Mouse (Mus musculus) intestine, embryonic 14.5 days (tissue): ENCODE measurements around the gene Etv4. TPM values are rescaled to one million over a fixed set of nuclear protein-coding genes. Genes with fewer than 3 reads are reported as not detected.

Experiments used
- ATAC-seq: fragments of 200-750 bp; cut with Nextera tagmentation; replicated peaks from 2 replicates; pipeline ENCODE4 v1.8.0; 2017; ENCODE audit warnings: low read depth, moderate number of reproducible peaks, moderate TSS enrichment, moderate library complexity; ENCODE audit not compliant: low FRiP score, low TSS enrichment
- DNase-seq: peaks from one replicate; pipeline ENCODE4 v3.0.0-alpha.2; 2018; ENCODE audit warnings: low spot score
- H3K27ac ChIP-seq: fragments of 300-500 bp; sonication (generic); 2 replicates; pipeline ENCODE4 v1.5.1; 2014; ENCODE audit warnings: low read depth, mild to moderate bottlenecking, control low read depth
- H3K27me3 ChIP-seq: fragments of 300-500 bp; sonication (generic); replicated peaks from 2 replicates; pipeline ENCODE4 v1.6.1; 2014; ENCODE audit warnings: low read length, control low read depth; ENCODE audit not compliant: control insufficient read depth, insufficient read depth
- H3K36me3 ChIP-seq: fragments of 300-500 bp; sonication (generic); 2 replicates; pipeline ENCODE4 v1.6.1; 2014; ENCODE audit warnings: low read length, control low read depth; ENCODE audit not compliant: control insufficient read depth, insufficient read depth
- H3K4me1 ChIP-seq: fragments of 300-500 bp; sonication (generic); replicated peaks from 2 replicates; pipeline ENCODE4 v1.6.1; 2014; ENCODE audit warnings: low read length, control low read depth, mixed read lengths; ENCODE audit not compliant: control insufficient read depth, insufficient read depth
- H3K4me2 ChIP-seq: fragments of 300-500 bp; sonication (generic); 2 replicates; pipeline ENCODE4 v1.6.1; 2014; ENCODE audit warnings: low read length
- H3K4me3 ChIP-seq: fragments of 300-500 bp; sonication (generic); 2 replicates; pipeline ENCODE4 v1.5.1; 2014; ENCODE audit warnings: low read depth, low read length, control low read depth, mixed read lengths
- H3K9ac ChIP-seq: fragments of 300-500 bp; sonication (generic); 2 replicates; pipeline ENCODE4 v1.6.1; 2014; ENCODE audit warnings: mild to moderate bottlenecking, low read length
- H3K9me3 ChIP-seq: fragments of 300-500 bp; sonication (generic); 2 replicates; pipeline ENCODE4 v1.6.1; 2016; ENCODE audit warnings: low read length, control low read depth; ENCODE audit not compliant: control insufficient read depth
- WGBS: fragments of 180-500 bp; shearing (Covaris S2); extraction: QIAGEN DNeasy Blood & Tissue Kit; methylation state at CpG from one replicate; pipeline ENCODE4 v1.1.7; 2014; 5-methylcytosine and 5-hydroxymethylcytosine counted together
- polyA plus RNA-seq: library from polyadenylated mRNA; unstranded; fragments of >200 nt; fragmentation: Nextera tagmentation; extraction: Ambion mirVana; gene quantifications from 2 replicates; pipeline ENCODE4 v1.2.1, GENCODE M21; 2014

The Etv4 gene
- polyA plus RNA-seq, 1 experiment from 2014 or later, result 5.5 TPM

DNA sequence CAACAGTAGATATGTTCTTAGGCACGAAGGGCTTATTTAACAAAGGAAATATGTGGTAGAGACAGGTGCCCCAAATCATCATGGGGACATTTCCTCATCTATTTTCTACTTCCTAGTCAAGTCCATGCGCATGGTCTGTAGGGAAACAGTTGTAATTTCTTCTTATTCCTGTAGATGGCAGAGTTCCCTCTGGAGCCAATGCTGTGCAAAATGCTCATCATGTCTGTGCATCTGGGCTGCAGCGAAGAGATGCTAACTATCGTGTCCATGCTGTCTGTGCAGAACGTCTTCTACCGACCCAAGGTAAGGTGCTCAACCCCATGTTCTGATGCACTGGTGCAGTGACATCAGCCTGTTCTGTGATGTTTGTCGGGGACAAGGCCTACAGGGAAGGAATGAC, 21.4 kb downstream of the Etv4 start:
- Histone ChIP-seq H3K4me3 (no peak overlapping the region), H3K9me3 (no peaks in the 10 kb centered on the region), H3K27ac (no peak overlapping the region), H3K36me3 (peaks cover 84% of the 10 kb centered on the region), H3K9ac (no peak overlapping the region), H3K4me2 (no peak overlapping the region), H3K27me3 (no peaks in the 10 kb centered on the region), H3K4me1 (no peaks in the 10 kb centered on the region)
- ATAC-seq (peak; percentile 40; the same call in 1 of the 2 replicates), DNase-seq (peak; percentile 58)
- WGBS, result 53% methylated on average over 7 of the region's 7 CpGs

DNA sequence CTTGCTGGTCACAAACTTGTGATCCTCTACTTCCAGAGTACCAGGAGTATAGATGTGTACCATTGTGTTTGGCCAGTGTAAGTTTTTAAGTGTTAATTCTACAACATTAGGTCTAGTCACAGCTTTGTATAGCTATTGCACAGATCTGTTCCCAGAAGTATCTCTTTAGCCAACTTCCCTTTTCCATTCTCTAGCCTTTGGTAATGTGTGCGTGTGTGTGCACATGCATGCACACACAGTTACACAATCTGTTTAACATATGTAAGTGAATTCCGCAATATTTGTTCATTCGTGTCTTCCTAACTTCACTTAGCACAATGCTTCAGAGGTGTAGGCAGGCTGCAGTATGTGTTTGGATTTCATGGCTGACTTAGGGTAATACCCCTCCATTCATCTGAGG, 25.6 kb downstream of the Etv4 start:
- no peaks in the 10 kb centered on the region for H3K4me1 ChIP-seq
- ATAC-seq, result no peak
- WGBS, result 95% methylated on average over 3 of the region's 3 CpGs
- H3K27ac ChIP-seq, result no peak overlapping the region
- DNase-seq, result no peak
- no peak overlapping the region for H3K9ac ChIP-seq
- H3K4me2 ChIP-seq, result no peak overlapping the region
- H3K9me3 ChIP-seq, result no peaks in the 10 kb centered on the region
- H3K36me3 ChIP-seq, result peaks cover 85% of the 10 kb centered on the region
- no peak overlapping the region for H3K4me3 ChIP-seq
- no peaks in the 10 kb centered on the region for H3K27me3 ChIP-seq

DNA sequence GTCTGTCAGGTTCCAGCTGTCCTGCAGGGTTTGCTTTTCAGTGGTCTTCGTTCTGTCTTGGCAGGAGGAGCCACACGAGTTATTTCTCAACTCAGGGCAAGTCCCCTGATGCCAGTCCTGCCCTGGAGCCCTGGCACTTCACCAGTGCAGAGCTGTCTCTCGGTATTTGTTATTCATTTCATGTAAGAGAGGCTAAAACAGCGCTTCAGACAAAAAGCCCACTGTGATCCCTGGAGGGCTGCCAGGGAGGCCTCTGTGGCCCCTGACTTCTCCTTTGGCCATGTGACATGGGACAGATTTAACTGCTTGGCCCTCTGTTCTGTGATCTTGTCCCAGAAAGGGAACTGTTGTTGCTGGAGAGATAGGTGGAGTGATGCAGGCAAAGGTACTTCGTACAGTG, 26.7 kb downstream of the Etv4 start:
- Histone ChIP-seq H3K9me3 (no peaks in the 10 kb centered on the region), H3K4me3 (no peak overlapping the region), H3K9ac (no peak overlapping the region), H3K4me2 (no peak overlapping the region), H3K27me3 (no peaks in the 10 kb centered on the region), H3K27ac (no peak overlapping the region), H3K36me3 (peaks cover 86% of the 10 kb centered on the region), H3K4me1 (no peaks in the 10 kb centered on the region)
- DNase-seq, result no peak
- no peak for ATAC-seq
- WGBS, result 84% methylated on average over 5 of the region's 5 CpGs

- no peak overlapping the region for H3K4me3 ChIP-seq
- no peaks in the 10 kb centered on the region for H3K4me1 ChIP-seq
- no peak overlapping the region for H3K9ac ChIP-seq
- no peak for ATAC-seq
- peaks cover 88% of the 10 kb centered on the region for H3K36me3 ChIP-seq
- WGBS, result 89% methylated on average over 8 of the region's 8 CpGs
- no peak for DNase-seq
- no peaks in the 10 kb centered on the region for H3K9me3 ChIP-seq
- H3K27ac ChIP-seq, result no peak overlapping the region
- H3K27me3 ChIP-seq, result no peaks in the 10 kb centered on the region
- H3K4me2 ChIP-seq, result no peak overlapping the region
Observed at GRCm38 (mm10) chr11:101757366-101757765, 27.8 kb downstream of the Etv4 start.

DNA sequence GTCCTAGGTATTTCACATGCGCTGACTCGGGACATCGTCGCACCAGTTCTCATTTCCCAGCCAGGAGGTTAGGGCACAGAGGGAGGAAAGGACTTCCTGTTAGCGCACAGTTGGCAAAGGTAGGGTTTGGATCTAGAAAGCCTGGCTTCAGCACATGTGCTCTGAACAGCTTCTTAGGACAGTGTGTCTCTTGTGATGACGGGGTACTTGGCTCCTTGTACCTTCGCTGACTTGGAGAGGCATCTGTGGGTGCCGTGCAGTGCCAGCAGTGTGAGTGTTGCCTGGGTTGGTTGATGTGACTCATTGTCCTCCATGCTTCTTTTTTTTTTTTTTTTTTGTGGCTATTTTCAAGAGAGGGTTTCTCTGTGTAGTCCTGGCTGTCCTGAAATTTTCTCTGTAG, 28.6 kb downstream of the Etv4 start:
- H3K9me3 ChIP-seq, result no peaks in the 10 kb centered on the region
- no peak for ATAC-seq
- H3K9ac ChIP-seq, result no peak overlapping the region
- no peaks in the 10 kb centered on the region for H3K4me1 ChIP-seq
- H3K27ac ChIP-seq, result no peak overlapping the region
- peaks cover 89% of the 10 kb centered on the region for H3K36me3 ChIP-seq
- no peak overlapping the region for H3K4me3 ChIP-seq
- no peaks in the 10 kb centered on the region for H3K27me3 ChIP-seq
- no peak for DNase-seq
- H3K4me2 ChIP-seq, result no peak overlapping the region
- WGBS, result 95% methylated on average over 8 of the region's 8 CpGs

DNA sequence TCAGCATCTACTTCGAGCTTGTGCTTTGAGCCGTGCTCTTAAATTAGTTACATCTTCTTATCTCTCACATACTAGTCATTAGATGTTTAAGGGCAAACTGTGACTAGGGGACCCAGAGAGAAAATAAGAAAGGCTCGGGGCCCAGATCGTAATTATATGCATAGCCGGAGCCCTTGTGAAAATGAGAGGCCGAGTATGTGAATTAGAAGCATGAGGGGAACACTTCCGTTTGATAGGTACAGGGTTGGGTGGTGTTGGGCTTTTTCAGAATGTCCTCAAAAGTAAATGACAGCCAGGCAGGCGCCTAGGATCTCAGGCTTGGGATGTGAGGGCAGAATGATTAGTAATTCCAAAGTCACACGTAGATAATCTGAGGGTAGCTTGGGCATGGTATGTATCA, 51.6 kb downstream of the Etv4 start:
- Histone ChIP-seq H3K27me3 (no peaks in the 10 kb centered on the region), H3K36me3 (peaks cover 42% of the 10 kb centered on the region), H3K9me3 (no peaks in the 10 kb centered on the region), H3K4me1 (peaks cover 12% of the 10 kb centered on the region), H3K9ac (peak overlapping the region; percentile 78), H3K4me3 (peak overlapping the region; percentile 89), H3K4me2 (peak overlapping the region; percentile 78), H3K27ac (no peak overlapping the region)
- WGBS, result 35% methylated on average over 9 of the region's 9 CpGs
- DNase-seq (no peak), ATAC-seq (no peak)

- peak within 1 kb of the TSS; percentile 78 for H3K9ac ChIP-seq
- H3K4me2 ChIP-seq, result peak within 1 kb of the TSS; percentile 78
- under 1% methylated on average over 51 of the region's 51 CpGs for WGBS
- peaks cover 12% of the 10 kb centered on the region for H3K4me1 ChIP-seq
- peak within 1 kb of the TSS; percentile 36 for H3K27ac ChIP-seq
- H3K27me3 ChIP-seq, result no peaks in the 10 kb centered on the region
- H3K4me3 ChIP-seq, result peak within 1 kb of the TSS; percentile 89
- H3K36me3 ChIP-seq, result peaks cover 34% of the 10 kb centered on the region
- DNase-seq (peak; percentile 99), ATAC-seq (peak; percentile 94)
- H3K9me3 ChIP-seq, result no peaks in the 10 kb centered on the region
Observed at GRCm38 (mm10) chr11:101732518-101733440, 52.4 kb downstream of the Etv4 start, which contains the start of gene Dhx8. Gene Dhx8, plus strand, starts transcription at chr11:101732919.

DNA sequence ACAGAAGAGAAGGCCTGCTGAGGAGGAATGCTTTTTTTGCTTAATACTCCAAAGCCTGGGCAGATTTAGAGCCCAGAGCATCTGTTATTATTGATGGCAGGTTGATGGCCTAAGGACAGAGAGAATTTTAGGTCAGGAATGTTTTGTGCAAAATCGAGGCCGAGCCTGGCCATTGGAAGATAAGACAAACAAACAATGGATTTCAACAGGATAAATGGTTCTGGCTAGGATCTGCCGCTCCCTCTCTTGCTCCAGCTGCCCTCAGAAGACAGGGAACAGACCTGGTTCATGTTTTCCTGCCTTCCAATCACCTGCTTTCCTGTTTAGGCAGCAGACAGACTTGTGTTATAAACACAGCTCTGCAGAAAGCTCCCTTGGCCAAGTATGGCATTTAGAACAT, 55.9 kb downstream of the Etv4 start:
- no peak overlapping the region for H3K4me3 ChIP-seq
- H3K9ac ChIP-seq, result no peak overlapping the region
- H3K4me1 ChIP-seq, result peaks cover 12% of the 10 kb centered on the region
- ATAC-seq (no peak), DNase-seq (no peak)
- no peaks in the 10 kb centered on the region for H3K27me3 ChIP-seq
- peaks cover 2% of the 10 kb centered on the region; the same call in 1 of the 2 replicates for H3K36me3 ChIP-seq
- WGBS, result 16% methylated on average over 3 of the region's 3 CpGs
- no peak overlapping the region for H3K4me2 ChIP-seq
- peak overlapping the region; percentile 51; the same call in 1 of the 2 replicates for H3K27ac ChIP-seq
- no peaks in the 10 kb centered on the region for H3K9me3 ChIP-seq

- Histone ChIP-seq H3K9ac (no peak overlapping the region), H3K4me1 (peaks cover 8% of the 10 kb centered on the region; the same call in 1 of the 2 replicates), H3K9me3 (no peaks in the 10 kb centered on the region), H3K27ac (no peak overlapping the region), H3K36me3 (no peaks in the 10 kb centered on the region), H3K4me3 (no peak overlapping the region), H3K27me3 (no peaks in the 10 kb centered on the region), H3K4me2 (no peak overlapping the region)
- ATAC-seq (no peak), DNase-seq (no peak)
- WGBS, result 52% methylated on average over 2 of the region's 2 CpGs
Observed at GRCm38 (mm10) chr11:101726765-101727164, 58.4 kb downstream of the Etv4 start.
